Mouse (Mus musculus): ENCODE measurements around the gene Tmprss3.
A peak's percentile ranks its signal among the peaks of the same experiment; 100 is the strongest.

The Tmprss3 gene

DNA sequence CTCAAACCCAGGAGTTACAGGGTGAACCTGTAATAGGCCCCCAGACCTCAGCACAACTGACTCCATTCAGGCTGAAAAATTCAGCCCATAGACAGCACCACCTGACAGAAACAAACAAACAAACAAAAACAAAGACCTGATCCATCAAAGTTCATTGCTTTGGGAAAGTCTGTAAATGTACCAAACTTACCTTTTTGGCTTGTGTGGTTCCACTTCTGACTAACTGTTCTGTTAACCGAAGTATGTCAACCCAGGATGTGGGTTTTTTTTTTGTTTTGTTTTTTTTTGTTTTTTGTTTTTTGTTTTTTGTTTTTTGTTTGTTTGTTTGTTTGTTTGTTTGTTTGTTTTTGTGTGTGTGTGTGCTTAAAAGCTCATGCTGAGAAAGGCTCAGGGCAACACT, 62.0 kb downstream of the Tmprss3 start:
- no peak for ATAC-seq (ENCODE audit: low TSS enrichment)

DNA sequence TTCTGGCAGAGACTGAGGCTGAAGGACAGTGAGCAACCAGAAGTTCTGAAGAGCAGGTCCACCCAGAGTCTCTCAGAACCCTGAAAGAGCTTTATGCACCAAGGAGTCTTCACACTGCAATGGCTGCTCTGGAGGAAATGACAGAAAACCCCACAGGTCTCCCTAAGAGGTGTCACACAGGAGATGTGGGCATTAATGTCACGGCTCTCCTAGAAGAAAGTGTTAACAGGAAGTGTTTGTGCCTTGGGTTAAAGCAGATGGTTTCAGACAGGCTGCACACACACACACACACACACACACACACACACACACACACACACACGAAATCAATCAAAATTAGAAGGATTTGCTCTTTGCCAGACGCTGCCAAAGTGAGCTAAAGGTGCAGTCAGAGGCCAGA, 62.5 kb downstream of the Tmprss3 start:
- no peak for ATAC-seq (ENCODE audit: low TSS enrichment)

DNA sequence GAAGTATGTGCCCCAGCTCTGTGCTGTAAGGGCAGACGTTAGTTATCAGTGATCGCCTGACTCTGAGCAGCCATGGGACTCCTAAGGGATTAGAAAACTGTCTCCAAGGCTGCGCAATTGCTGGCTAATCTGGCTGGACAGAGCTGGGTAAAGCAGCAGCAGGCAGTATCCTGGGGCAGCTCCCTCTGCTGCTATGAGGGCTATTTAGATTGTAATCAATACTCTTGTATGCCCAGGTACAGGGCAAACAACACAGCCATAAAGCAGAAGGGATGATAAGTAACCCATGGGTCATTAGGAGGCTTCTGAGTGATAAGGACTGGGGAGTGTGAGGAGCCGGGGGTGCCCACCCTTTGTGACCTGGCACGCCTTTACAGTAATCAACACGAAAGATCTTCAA, 63.9 kb downstream of the Tmprss3 start:
- no peak for ATAC-seq (ENCODE audit: low TSS enrichment)

DNA sequence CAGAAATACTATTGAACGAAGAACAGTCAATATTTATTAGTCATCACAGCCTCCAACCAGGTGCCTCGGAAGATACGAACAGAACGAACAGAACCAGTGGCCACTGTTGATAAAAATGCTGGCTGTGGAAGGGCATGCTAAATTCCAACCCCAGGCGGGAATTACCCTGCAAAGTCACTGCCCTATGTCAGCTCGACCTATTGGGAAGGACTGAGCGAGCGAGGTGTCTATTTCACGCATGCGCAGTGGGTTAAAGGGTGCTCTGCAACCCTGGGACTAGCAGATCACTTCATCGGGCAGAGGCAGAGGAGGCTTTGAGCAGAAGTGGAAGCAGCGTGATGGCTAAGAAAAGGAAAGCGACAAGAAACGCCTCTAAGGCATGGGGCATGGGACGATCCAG, 65.0 kb downstream of the Tmprss3 start:
- ATAC-seq (ENCODE audit: low TSS enrichment) = no peak

DNA sequence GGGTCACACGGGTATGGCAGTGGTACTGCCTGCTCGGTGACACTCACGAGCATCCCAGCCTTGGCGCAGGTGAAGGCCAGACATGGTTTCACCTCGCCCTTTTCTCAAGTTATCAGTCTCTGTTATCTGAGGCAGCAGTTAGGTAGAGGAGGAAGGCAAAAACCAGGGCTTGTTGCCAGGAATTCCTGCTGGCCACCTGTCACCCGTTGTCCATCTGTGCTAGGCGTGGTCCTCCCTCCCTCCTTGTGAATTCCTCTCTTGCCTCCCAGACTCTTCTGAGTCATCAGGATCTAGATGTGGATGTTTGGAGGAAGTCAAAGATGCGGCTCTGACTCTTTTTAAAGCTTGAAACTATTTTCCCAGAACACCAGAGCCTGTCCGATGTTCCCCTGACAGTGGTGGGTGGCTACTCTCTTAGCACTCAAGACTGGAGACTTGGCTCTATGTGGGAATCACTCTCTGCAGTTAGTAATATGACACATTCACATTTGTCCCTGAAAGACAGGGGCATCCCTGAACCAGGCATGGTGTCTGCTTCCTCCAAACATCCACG, 67.4 kb downstream of the Tmprss3 start:
- ATAC-seq (ENCODE audit: low TSS enrichment) = peak; percentile 89

DNA sequence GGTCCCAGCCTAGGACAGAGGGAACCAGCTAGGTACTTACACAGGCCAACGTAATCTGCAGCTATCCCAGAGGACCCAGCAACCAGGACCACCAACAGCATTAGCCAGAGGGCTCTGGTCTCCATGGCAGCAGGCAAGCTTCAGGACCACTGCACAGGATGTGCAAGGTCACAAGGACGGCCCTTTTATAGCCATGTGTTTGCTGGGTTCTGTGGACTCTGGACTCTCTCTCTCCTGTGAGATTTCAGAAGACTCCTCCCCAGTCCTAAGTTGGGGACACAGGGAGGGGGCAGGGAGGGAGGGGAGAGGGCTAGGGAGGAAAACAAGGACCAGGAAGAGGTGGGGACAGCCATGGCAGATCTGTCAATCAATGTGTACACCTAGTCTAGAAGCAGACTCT, 69.3 kb downstream of the Tmprss3 start, which contains the start of gene Tff3:
TSS of gene Tff3 (minus strand) at position 195 of the 400 bp plus-strand sequence.
- ATAC-seq (ENCODE audit: low TSS enrichment) = no peak
